Mouse (Mus musculus): ENCODE measurements around the gene Aqp6. TPM values are rescaled to one million over a fixed set of nuclear protein-coding genes. Genes with fewer than 3 reads are reported as not detected.

The Aqp6 gene
- total RNA-seq (2015; ENCODE audit: low replicate concordance) (not detected in 2 replicates), total RNA-seq (2017; ENCODE audit: low replicate concordance) (not detected in 2 replicates)

DNA sequence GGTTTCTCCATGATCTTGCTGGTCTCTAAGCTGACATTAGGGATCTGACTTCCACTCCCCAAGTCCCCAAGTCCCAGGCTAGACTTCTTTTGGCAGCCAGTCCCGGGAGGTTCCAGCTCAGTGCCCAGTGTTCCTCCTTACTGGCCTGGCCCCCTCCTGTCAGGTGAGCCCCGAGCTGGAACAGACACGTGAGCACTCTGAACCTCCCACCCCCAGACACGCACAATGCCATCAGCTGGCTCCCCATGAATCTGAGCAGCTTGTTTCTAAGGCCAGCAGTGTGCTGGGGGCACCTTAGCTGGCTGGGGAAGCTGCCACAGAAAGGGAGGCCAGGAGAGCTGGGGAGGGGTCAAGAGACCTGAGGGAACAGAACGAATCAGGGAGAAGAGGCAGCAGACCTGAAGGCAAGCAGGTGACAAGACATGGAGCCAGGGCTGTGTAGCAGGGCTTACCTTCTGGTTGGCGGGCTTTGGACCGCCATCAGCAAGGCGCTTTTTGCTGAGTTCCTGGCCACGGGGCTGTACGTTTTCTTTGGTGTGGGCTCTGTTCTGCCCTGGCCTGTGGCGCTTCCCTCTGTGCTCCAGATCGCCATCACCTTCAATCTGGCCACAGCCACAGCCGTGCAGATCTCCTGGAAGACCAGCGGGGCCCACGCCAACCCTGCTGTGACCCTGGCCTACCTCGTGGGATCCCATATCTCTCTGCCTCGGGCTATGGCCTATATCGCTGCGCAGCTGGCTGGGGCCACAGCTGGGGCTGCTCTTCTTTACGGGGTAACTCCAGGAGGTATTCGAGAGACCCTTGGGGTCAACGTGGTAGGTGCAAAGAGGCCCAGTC is at the start of gene Aqp6:
TSS of gene Aqp6 (plus strand) at position 415 of the 837 bp plus-strand sequence.
- no peak for ATAC-seq (replicated peaks; ENCODE audit: low FRiP score, poor library complexity, severe bottlenecking)

DNA sequence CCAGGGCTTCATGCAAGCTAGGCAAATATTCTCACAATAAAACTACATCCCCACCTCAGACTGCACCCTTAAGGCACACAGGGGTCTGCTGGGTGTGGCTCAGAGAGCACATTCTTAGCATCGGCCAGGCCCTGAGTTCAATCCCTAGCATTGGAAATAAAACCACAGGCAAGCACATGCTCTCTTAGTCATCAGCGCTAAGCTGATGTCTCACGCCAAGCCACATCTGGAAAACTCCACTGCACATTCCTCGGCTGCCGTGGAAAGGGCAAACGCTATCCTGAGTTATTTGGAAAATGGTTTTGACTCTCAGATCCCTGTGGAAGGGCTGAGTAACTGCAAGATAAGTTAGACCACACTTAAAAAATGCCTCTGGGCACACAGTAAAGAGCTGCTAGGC is 47.4 kb upstream of the Aqp6 start:
- ATAC-seq (replicated peaks; ENCODE audit: low FRiP score, poor library complexity, severe bottlenecking), result no peak

DNA sequence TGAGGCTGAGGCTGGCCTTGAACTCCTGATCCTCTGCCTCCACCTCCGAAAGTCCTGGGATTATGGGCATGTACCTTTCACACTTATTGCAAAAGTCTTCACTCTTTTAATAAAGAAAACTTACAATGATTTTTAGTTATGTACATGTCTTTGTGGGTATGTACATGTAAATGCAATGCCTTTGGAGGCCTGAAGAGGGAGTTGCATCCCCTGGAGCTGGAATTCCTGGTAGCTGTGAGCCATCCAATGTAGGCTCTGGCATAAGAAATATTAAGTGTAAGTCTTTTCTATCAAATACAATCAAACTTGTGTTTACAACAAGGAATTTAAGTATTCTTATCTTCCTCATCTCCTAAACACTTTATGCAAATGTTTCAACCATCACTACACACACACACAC is 42.3 kb upstream of the Aqp6 start:
- ATAC-seq (replicated peaks; ENCODE audit: low FRiP score, poor library complexity, severe bottlenecking), result no peak

DNA sequence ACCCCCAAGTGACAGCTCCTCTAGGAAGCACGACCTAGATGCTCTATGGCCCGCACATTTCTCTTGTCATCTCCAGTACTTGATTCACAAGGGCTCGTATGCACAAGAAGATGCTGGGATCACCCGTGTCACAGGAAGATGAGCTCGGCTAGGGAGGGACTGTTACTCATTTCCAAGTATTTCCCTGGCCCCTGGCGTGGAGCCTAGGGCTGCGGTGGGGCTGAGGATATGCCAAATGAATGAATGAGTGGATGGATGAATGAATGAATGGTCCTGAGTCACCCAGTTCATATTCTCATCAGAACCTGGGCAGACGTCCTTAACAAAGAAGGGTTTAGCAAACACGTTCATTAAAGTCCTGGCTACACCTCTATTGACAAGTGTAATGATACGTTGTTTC is 41.0 kb upstream of the Aqp6 start:
- no peak for ATAC-seq (replicated peaks; ENCODE audit: low FRiP score, poor library complexity, severe bottlenecking)

DNA sequence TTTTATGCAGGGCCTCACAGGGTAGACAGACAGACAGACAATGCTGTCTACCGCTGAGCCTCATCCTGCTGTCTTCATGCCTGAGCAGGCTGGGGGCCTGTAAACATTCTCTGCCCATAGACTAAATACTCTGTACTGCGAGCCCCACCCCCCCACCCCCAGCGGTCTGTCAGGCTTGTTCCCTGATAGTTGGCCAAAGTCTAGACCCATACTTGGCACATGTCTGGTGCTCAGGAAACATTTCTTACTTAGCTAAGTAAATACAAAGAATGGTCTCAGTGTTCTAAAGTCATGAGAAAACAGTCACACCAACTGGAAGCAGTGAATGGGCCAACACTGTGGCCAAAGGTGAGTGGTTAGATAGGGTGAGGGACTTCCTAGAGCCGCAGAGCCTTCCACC is 33.8 kb upstream of the Aqp6 start:
- no peak for ATAC-seq (replicated peaks; ENCODE audit: low FRiP score, poor library complexity, severe bottlenecking)

DNA sequence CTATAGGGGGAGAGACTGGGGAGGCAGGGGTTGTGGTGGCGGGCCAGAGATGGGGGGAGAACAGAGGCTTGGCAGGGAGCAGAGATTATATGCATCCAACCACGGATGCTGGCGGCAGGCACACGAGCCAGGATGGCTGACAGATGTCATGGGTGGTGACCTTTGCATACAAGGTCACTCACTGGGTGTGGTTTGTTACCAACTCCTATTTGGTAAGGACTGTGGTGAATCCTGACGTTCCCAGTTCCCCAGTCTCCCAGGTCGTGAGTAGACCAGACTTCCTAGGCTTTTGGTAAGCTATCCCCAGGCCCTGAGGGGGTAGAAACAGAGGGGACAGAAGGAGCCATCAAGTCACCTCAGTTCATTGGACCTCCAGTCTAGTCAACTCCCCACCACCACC is 32.5 kb upstream of the Aqp6 start:
- ATAC-seq (replicated peaks; ENCODE audit: low FRiP score, poor library complexity, severe bottlenecking), result no peak

DNA sequence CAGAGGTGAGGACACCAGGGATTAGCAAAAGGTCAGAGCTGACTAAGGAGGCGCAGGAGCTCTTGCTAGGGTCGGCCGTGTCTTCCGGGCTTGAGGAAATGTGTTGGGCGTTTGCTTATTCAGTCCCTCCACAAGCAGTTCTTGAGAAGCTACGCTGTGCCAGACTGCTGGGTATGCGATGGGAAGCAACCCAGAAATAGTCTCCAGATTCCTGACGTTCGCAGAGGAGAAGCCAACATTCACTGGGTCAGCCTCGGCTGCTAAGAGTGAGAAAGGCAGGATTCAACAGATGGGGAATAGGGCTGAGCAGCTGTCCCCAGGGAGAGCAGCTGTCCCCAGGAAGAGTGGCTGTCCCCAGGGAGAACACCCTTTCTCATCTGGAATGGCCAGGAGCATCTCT is 32.1 kb upstream of the Aqp6 start:
- ATAC-seq (replicated peaks; ENCODE audit: low FRiP score, poor library complexity, severe bottlenecking), result no peak

DNA sequence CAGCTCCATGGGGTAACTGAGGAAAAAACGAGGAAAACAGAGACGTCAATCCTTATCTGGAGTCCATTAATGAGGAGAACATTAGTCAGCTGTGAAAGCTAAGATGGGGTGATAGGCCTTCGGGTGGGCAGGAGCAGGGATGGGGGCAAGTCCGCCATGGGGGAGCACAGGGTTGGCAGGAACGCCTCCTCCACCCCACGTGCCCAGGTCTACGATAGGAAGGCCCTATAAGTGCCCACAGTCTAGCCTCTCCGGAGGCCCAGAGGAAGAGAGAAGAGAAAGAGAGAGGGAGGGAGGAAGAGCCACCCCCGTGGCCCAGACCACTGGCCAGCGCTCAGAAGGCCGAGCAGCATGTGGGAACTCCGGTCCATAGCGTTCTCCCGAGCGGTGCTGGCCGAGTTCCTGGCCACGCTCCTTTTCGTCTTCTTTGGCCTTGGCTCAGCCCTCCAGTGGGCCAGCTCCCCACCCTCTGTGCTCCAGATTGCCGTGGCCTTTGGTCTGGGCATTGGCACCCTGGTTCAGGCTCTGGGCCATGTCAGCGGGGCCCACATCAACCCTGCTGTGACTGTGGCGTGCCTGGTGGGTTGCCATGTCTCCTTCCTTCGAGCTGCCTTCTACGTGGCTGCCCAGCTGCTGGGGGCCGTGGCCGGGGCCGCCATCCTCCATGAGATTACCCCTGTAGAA is 22.3 kb upstream of the Aqp6 start, which contains the start of gene Aqp2:
TSS of gene Aqp2 (plus strand) at position 254 of the 684 bp plus-strand sequence.
- no peak for ATAC-seq (replicated peaks; ENCODE audit: low FRiP score, poor library complexity, severe bottlenecking)

DNA sequence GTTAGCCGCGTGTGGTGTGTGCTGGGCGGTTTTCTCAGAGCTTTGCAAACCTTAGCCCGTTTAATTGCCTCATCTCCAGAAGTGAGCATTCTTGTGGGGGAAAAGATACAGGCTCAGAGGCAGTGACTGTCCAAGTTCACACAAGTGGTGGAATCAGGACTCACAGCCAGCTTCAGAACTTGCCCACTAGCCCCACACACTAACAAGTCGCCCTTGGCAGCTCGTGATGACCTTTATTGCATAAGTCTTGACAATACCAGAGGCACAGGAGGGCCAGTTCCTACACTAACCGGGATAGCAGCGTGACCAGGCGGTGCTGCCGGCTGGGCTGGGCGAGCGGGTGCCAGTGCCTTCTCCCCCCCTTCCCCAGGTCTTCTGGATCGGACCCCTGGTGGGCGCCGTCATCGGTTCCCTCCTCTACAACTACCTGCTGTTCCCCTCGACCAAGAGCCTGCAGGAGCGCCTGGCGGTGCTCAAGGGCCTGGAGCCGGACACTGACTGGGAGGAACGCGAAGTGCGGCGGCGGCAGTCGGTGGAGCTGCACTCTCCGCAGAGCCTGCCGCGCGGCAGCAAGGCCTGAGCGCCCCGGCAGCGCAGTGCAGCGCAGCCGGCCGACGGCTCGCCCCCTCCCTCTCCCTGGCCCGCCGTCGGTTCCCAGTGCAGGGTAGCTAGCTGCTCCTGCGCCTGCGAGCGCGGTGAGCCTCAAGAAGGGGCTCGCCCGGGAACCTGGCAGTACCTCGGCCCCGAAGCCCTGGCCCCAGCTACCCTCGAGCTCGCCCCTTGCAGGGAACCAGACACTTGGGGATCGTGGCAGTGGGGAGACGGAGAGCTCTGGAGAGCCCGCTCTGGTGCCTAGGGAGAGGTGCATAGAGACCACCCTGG is 17.5 kb upstream of the Aqp6 start:
- no peak for ATAC-seq (replicated peaks; ENCODE audit: low FRiP score, poor library complexity, severe bottlenecking)

DNA sequence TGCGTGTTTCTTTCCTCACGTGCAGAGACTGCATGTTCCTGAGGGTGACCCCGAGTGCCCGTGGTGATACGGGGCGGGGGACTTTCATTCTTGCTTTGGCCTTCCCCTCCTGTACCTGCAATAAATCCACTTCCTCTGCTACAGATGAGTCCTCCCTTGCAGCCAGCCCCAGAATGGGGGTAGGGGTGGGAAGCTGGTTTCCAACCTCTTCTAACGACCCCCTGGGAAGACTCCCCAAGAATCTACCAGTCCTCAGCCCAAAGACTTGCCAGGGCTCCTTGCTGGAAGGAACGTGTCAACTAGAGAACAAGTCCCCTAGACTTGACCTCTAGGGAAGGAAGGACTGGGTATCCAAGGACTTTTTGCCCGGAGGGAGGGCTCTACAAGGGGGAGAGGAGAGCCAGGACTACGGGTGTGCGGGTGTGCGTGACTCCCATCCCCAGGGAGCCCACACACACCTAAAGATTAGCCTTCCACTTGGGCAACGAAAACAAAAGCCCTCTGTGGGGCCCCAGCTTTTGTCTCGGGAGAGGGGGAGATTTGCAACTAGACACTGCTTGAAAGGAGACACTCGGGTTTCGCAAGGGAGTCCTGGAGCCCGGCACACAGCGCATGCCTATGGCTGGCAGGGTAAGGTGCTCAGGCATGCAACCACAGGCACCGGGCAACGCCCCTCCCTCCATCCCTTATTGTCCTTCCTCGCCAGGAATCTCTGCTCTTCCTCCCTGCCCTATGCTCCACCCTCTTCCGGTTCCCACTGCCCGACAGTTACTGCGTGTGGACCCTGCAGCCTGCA is 16.6 kb upstream of the Aqp6 start:
- ATAC-seq (replicated peaks; ENCODE audit: low FRiP score, poor library complexity, severe bottlenecking), result no peak

DNA sequence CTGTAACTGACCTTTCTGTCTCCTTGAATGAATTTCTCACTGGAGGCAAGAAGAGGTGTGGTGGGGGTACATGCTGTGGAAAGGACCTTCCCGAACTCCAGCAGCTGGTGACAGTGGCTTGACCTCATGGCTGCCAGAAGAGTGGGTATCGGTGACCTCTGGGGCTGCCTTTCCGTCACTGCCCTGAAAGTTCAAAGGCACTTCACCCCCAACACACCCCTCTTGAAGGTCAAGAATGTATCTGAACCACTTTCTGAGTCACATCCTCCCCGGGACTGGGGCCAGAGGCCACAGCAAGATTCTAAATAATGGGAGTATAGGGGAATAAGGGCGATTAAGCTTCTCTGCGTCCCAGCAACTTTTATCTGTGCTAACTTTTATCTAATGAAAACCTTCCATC is 15.5 kb upstream of the Aqp6 start:
- no peak for ATAC-seq (replicated peaks; ENCODE audit: low FRiP score, poor library complexity, severe bottlenecking)

DNA sequence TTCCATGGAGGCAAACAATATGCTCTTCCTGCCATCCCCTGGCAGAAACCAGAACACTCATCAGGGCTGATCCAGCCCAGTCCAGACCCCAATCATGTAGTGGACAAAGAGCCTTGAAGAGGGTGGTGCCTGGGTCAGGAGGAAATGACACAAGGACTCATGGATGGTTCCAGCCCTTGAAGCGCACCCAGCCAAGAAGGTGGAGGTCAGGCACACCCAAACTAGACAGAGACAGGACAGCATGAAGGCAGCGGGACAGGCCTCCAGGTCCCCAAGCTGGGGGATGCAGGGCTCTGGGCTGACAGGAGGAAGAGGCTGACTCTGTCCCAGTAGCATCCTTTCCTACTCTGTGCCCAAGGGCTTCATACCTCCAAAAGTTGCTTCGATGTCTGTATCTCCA is 14.7 kb upstream of the Aqp6 start:
- no peak for ATAC-seq (replicated peaks; ENCODE audit: low FRiP score, poor library complexity, severe bottlenecking)

DNA sequence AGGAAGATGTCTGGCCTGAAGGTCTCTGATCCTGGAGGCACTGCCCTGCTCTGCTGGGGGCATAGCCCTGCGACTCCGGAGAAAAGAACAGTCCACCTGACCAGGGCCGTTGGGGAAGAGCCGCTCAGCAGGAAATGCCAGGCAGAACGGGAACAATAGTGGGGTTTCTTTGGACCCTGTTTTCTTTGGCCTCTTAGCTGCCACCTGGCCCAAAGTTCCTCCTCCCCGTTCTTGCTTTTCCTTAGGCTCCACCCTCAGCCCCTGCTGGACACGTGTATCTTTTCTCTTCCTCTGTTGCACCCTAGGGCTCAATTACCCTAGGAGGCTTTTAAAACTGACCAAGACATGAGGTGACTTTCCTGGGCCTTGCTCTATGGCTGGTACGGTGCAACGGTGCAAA is 12.0 kb upstream of the Aqp6 start:
- no peak for ATAC-seq (replicated peaks; ENCODE audit: low FRiP score, poor library complexity, severe bottlenecking)

DNA sequence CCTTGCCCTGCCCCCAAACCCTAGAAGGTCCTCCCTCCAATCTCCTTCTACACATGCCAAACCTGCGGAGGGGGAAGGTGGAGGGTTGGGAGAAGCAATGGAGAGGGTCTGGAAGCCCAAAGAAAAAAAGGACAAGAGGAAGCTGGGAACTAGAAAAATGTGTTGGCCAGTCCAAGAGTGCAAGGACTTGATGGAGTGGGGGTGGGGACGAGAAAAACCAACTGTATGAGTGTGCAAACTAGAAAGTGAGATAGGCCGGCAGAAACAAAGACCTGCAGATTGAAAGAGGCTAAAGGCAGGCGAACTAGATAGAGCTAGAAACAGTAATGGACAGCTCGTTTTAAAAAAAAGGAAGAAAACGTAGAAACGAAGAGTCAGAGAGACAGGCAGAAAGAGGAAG is 11.5 kb upstream of the Aqp6 start:
- no peak for ATAC-seq (replicated peaks; ENCODE audit: low FRiP score, poor library complexity, severe bottlenecking)

DNA sequence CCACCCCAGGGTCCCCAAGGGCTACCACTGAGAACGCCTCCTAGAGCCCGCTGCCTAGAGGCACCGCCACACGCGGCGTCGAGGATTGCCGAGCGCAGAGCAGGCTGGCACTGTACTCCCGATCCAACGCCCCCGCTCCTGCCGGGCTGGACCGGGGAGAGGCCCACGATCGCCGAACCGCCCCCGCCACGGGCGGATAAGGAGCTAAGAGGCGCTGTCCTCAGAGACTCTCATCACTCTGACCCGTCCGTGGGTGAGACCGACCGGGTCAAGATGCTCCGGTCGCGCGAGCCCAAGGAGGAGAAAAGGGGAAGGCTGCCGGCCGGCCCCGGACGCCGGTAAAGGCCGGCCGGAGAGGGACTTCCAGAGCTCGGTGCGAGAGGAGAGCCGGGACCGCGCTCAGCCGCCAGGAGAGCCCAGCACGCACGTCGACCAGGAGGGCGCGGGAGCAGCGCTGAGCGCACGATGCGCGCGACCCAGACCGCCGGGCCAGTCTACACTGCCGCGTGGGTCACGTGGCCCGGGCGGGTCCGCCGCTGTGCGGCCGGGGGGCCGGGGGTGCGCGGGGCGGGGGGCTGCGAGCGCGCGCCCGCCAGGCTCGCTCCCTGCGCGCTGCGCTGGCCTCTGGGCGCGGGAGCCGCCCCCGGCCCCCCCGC is 10.6 kb upstream of the Aqp6 start, which contains the start of gene Aqp5:
TSS of gene Aqp5 (plus strand) at position 354 of the 656 bp plus-strand sequence.
- ATAC-seq (replicated peaks; ENCODE audit: low FRiP score, poor library complexity, severe bottlenecking), result no peak

DNA sequence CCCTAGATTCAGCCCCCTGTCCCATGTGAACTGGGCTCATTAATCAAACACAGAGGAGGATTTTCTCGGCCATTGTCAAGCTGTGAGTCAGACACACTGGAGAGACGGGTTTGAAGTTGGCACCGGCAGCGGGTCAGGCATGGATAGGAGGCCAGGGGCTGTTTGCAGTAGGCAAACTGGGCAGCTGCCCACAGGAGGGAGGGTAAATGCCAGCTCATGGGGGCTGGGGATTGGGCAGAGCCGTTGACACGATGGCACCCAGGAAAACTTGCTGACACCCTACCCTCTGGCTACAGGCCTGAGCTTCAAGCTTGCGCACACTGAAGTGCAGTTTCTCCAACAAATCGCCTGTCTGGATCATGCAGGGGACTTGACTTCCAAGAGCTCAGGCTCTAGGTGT is 9.0 kb upstream of the Aqp6 start:
- ATAC-seq (replicated peaks; ENCODE audit: low FRiP score, poor library complexity, severe bottlenecking), result no peak

DNA sequence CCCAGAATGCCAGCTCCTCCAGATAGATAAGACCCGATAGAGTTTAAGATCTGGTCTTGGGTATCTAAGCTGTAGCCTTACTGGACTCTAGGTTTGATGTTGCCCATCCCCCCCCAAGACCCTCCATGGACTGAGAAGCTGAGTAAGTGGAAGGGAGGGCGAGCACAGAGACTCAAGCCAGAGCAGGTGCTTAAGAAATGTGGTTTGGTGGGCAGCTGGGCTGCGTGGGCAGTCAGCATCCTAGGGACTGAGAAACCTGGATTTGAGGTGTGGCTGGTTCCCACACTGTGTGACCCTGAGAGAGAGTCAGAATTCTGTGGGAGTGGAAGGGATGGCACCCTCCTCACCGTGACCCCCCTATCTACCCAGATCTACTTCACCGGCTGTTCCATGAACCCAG is 8.3 kb upstream of the Aqp6 start:
- no peak for ATAC-seq (replicated peaks; ENCODE audit: low FRiP score, poor library complexity, severe bottlenecking)

DNA sequence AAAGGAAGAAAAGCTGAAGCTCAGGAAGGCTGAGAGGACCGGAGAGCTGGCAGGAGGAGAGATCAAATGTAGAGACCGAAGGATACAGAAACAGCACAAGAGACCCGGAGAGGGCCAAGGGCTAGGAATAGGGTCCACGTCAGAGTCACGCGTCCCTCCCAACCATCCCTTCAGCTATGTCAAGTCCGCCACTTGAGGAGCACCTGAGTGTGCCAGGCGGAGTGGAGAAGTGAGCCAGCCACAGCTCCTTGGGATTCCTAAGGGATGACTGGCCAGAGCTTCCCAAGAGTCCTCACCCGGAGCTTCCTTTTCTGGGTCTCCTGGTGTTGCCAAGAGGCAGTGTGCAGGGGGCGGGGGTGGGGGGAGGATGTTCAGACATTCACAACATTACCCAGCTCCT is 6.2 kb upstream of the Aqp6 start:
- ATAC-seq (replicated peaks; ENCODE audit: low FRiP score, poor library complexity, severe bottlenecking), result no peak

All from erythroblast, adult 5-6 weeks (primary cell).